Mouse (Mus musculus) intestine, embryonic 16.5 days (tissue): Measurements from ENCODE around the gene Rps19bp1. TPM values are rescaled to one million over a fixed set of nuclear protein-coding genes. Genes with fewer than 3 reads are reported as not detected.

Source experiments
- ATAC-seq: fragments of 200-750 bp; cut with Nextera tagmentation; 2 replicates; pipeline ENCODE4 v1.8.0; 2017; ENCODE audit warnings: moderate TSS enrichment, moderate library complexity
- H3K27ac ChIP-seq: fragments of 300-500 bp; sonication (generic); 2 replicates; pipeline ENCODE4 v1.5.1; 2014; ENCODE audit warnings: mild to moderate bottlenecking, low read length
- H3K27me3 ChIP-seq: fragments of 300-500 bp; sonication (generic); replicated peaks from 2 replicates; pipeline ENCODE4 v1.6.1; 2014; ENCODE audit warnings: low read length, control low read depth, mixed read lengths; ENCODE audit not compliant: control insufficient read depth, insufficient read depth
- H3K36me3 ChIP-seq: fragments of 300-500 bp; sonication (generic); 2 replicates; pipeline ENCODE4 v1.6.1; 2014; ENCODE audit warnings: low read length, control low read depth; ENCODE audit not compliant: control insufficient read depth, insufficient read depth
- H3K4me1 ChIP-seq: fragments of 300-500 bp; sonication (generic); 2 replicates; pipeline ENCODE4 v1.6.1; 2014; ENCODE audit warnings: low read length, control low read depth, mixed read lengths; ENCODE audit not compliant: control insufficient read depth, insufficient read depth
- H3K4me2 ChIP-seq: fragments of 300-500 bp; sonication (generic); 2 replicates; pipeline ENCODE4 v1.6.1; 2014; ENCODE audit warnings: low read depth, low read length, control low read depth
- H3K4me3 ChIP-seq: fragments of 300-500 bp; sonication (generic); 2 replicates; pipeline ENCODE4 v1.5.1; 2014; ENCODE audit warnings: mild to moderate bottlenecking, low read length
- H3K9ac ChIP-seq: fragments of 300-500 bp; sonication (generic); 2 replicates; pipeline ENCODE4 v1.6.1; 2014; ENCODE audit warnings: low read depth, low read length
- H3K9me3 ChIP-seq: fragments of 300-500 bp; sonication (generic); 2 replicates; pipeline ENCODE4 v1.6.1; 2016; ENCODE audit warnings: low read length, control low read depth; ENCODE audit not compliant: control insufficient read depth
- WGBS: fragments of 180-500 bp; shearing (Covaris S2); extraction: QIAGEN DNeasy Blood & Tissue Kit; methylation state at CpG from one replicate; pipeline ENCODE4 v1.1.7; 2014; 5-methylcytosine and 5-hydroxymethylcytosine counted together
- polyA plus RNA-seq: library from polyadenylated mRNA; unstranded; fragments of >200 nt; fragmentation: Nextera tagmentation; extraction: Ambion mirVana; gene quantifications from 2 replicates; pipeline ENCODE4 v1.2.1, GENCODE M21; 2015

Rps19bp1 gene
- polyA plus RNA-seq, 1 experiment from 2014 or later = 47.8 TPM

DNA sequence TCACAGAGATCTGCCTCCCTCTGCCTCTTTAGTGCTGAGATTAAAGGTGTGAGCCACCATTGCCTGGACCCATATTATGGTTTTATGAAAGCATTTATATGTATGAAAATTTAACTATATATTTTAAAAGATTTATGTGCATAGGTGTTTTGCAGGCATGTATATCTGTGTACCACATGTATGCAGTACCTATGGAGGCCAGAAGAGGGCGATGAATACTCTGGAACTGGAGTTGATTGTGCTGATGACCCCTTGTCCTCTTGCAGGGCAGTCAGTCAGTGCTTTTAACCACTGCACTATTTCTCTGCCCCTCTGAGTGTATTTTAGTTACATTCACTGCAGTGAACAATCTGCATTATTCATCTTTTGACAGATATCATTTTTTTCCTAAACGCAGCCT lies 38.3 kb downstream of the Rps19bp1 start:
- Histone ChIP-seq H3K4me3 (no peak overlapping the region), H3K9me3 (no peaks in the 10 kb centered on the region), H3K9ac (no peak overlapping the region), H3K27ac (no peak overlapping the region), H3K4me1 (no peaks in the 10 kb centered on the region), H3K27me3 (no peaks in the 10 kb centered on the region), H3K4me2 (no peak overlapping the region), H3K36me3 (no peaks in the 10 kb centered on the region)
- 46% methylated on average over 2 of the region's 2 CpGs for WGBS
- ATAC-seq = peak; percentile 70; the same call in 1 of the 2 replicates

DNA sequence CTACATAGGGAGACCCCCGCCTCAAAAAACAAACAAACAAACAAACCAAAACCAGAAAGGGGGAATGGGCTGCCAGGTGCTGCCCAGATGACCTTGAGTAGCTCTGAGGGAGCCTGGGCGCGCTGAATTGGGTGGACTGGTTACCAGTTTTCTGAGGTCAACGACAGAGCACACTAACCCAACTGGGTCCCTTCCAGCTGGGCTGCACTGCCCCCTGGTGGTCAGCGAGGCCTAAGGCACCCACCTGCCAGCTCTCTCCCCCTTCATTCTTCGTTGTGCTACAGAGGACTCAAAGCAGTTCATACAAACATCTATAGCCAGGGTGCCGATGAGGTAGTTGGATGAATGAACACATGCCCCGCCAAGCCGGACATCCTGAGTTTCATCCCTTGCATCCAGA lies 38.9 kb downstream of the Rps19bp1 start:
- H3K4me2 ChIP-seq = no peak overlapping the region
- peak; percentile 80 for ATAC-seq
- no peaks in the 10 kb centered on the region for H3K36me3 ChIP-seq
- H3K27me3 ChIP-seq = no peaks in the 10 kb centered on the region
- no peak overlapping the region for H3K4me3 ChIP-seq
- H3K9ac ChIP-seq = no peak overlapping the region
- 24% methylated on average over 9 of the region's 9 CpGs for WGBS
- no peaks in the 10 kb centered on the region for H3K9me3 ChIP-seq
- H3K27ac ChIP-seq = no peak overlapping the region
- H3K4me1 ChIP-seq = no peaks in the 10 kb centered on the region

DNA sequence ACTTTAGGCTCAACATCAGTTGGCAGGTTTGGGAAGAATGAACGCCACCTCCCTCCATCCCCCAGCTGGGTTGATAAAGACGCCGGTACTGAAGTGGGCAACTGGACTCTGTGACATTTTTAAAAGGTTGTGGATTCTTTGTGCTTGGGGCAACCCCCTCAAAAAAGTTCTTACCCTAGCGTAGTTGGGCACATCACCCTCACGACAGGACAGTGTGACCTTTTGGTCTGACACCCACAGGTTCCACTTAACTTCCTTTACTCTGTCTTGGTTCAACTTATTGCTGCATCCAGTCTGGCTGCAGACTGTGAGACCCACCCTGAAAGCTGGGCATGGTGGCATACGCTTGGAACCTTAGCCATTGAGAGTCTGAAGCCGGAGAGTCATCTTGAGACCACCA lies 40.4 kb downstream of the Rps19bp1 start:
- Histone ChIP-seq H3K36me3 (no peaks in the 10 kb centered on the region), H3K4me1 (peaks cover 8% of the 10 kb centered on the region), H3K4me2 (no peak overlapping the region), H3K4me3 (no peak overlapping the region), H3K9me3 (no peaks in the 10 kb centered on the region), H3K9ac (no peak overlapping the region), H3K27me3 (no peaks in the 10 kb centered on the region), H3K27ac (no peak overlapping the region)
- ATAC-seq = no peak
- 93% methylated on average over 7 of the region's 7 CpGs for WGBS

DNA sequence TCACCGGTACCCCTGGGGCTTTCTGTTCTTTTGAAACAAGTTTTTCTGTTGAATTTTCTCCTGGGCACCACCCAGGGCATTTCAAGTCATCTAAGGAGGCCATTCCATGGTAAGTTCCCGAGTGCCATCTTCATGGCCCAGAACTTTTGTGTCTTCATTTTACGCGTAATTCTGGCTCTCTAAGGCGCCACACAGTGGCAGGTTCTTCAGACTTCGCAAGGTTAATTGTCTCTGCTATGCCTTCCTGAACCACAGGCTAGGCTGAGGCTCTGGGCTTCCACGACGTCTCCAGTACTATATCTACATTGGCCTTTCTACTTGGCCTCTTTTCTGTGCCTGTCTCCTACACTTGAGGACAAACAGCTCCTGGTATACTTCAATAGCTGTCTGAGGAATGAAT lies 43.1 kb downstream of the Rps19bp1 start:
- ATAC-seq = no peak
- Histone ChIP-seq H3K36me3 (no peaks in the 10 kb centered on the region), H3K27me3 (no peaks in the 10 kb centered on the region), H3K4me2 (no peak overlapping the region), H3K9me3 (no peaks in the 10 kb centered on the region), H3K4me1 (peaks cover 8% of the 10 kb centered on the region), H3K4me3 (no peak overlapping the region), H3K27ac (no peak overlapping the region), H3K9ac (no peak overlapping the region)
- 66% methylated on average over 8 of the region's 8 CpGs for WGBS

DNA sequence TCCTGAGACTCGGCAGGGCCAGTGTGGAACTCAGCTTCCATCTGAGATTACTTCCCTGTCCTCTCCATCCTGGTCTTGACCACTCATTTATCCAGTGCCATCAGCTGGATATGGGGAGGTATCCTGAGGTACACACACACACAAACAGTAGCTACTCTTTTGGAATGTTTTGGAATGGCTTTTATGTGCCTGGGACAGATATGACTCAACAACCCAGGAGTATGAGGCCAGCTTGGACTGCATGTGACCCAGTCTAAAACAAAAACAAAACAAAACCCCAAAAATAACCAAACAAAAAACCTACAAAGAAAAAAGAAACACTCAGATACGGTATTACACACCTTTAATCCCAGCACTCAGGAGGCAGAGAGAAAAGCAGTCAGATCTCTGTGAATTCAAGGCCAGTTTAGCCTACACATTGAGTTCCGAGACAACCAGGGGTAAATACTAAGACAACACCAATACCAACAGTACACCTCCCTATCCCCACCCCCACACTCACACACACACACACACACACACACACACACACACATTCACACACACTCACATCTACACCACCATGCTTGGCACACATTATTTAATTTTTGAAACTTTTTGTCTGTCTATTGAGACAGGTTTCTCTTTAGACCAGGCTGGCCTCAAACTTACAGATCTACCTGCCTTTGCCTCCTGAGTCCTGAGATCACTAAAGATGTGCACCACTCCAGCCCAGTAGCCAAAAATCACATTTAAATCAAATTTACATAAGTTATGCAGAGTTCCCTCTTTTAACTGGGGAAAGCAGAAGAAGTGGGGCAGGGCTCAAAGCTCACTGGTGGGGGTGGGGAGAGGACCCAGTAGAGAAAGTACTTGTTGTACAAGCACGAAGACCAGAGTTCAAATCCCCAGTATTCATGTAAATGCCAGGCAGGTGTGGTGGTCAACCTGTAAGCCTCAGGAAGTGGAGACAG lies 44.1 kb downstream of the Rps19bp1 start:
- ATAC-seq = no peak
- Histone ChIP-seq H3K9me3 (no peaks in the 10 kb centered on the region), H3K27ac (peak overlapping the region; percentile 33; the same call in 1 of the 2 replicates), H3K36me3 (no peaks in the 10 kb centered on the region), H3K9ac (peak overlapping the region; percentile 42; the same call in 1 of the 2 replicates), H3K4me1 (peaks cover 8% of the 10 kb centered on the region), H3K4me2 (peak overlapping the region; percentile 31), H3K27me3 (no peaks in the 10 kb centered on the region), H3K4me3 (no peak overlapping the region)
- WGBS = 65% methylated on average over 4 of the region's 4 CpGs

DNA sequence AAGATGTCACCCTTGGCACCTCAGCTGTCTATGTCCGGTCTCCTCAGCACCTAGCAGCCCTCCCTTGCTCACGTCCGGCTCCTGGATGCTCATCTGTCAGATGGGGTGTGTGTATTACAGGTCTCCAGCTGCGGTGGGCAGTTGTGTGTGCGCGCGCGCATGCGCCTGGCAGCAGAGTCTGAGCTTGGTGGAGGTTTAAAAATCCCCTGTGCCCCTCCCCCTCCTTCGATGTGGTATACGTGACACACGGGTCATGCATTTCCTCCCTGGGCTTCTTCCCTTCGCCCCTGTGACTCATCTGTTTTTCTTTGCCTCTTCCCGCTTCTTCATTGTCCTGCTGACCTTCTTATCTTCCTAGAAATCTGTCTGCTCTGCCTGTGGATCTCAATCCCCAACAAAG lies 44.9 kb downstream of the Rps19bp1 start:
- Histone ChIP-seq H3K36me3 (no peaks in the 10 kb centered on the region), H3K4me2 (peak overlapping the region; percentile 31), H3K27ac (peak overlapping the region; percentile 33; the same call in 1 of the 2 replicates), H3K9me3 (no peaks in the 10 kb centered on the region), H3K27me3 (no peaks in the 10 kb centered on the region), H3K4me1 (peaks cover 8% of the 10 kb centered on the region), H3K4me3 (no peak overlapping the region), H3K9ac (peak overlapping the region; percentile 42; the same call in 1 of the 2 replicates)
- ATAC-seq = peak; percentile 62
- 27% methylated on average over 14 of the region's 14 CpGs for WGBS

DNA sequence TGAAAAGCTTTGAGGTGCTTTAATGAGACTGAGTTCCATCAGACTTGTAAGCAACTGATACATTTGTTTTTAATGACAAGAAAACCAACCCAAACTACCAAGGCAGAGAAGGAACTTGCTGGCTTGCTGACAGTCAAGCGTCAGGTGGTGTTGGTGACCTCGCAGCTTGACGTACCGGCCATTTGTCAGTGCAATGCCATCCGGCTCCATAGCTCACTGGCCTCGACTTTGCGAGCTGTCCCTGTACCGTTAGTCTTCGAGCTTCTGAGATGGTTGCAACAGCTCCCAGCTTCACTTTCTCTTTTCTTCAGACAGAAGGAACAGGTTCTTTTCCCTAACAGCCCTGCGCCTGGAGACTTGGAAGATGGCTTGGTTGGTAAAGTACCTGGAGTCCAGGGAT lies 46.6 kb downstream of the Rps19bp1 start:
- Histone ChIP-seq H3K4me2 (no peak overlapping the region), H3K27me3 (no peaks in the 10 kb centered on the region), H3K4me1 (peaks cover 8% of the 10 kb centered on the region), H3K4me3 (no peak overlapping the region), H3K9ac (no peak overlapping the region), H3K27ac (no peak overlapping the region), H3K36me3 (no peaks in the 10 kb centered on the region), H3K9me3 (no peaks in the 10 kb centered on the region)
- no peak for ATAC-seq
- WGBS = 90% methylated on average over 10 of the region's 10 CpGs

DNA sequence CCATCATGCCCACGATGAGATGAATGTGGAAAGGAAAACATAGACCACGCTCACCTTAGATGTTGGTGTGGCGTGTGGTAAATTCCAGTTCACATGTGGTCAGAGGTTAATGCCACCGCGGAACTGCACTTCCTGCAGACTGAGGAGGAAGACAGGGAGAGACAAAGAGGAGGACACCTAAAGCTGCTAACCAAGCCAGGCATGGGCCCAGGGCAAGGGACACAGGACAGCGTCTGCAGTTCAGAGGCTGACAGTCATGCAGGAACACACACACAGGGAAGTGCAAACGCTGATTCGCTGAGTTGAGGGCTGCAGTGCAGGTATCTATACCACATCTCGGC lies 47.7 kb downstream of the Rps19bp1 start:
- Histone ChIP-seq H3K4me1 (peaks cover 8% of the 10 kb centered on the region), H3K27me3 (no peaks in the 10 kb centered on the region), H3K4me3 (no peak overlapping the region), H3K9ac (no peak overlapping the region), H3K36me3 (0 out of 2 replicates have a peak, but pooled peaks cover 4% of the 10 kb centered on the region), H3K9me3 (no peaks in the 10 kb centered on the region), H3K4me2 (no peak overlapping the region), H3K27ac (no peak overlapping the region)
- ATAC-seq = no peak
- WGBS = 58% methylated on average over 9 of the region's 9 CpGs

DNA sequence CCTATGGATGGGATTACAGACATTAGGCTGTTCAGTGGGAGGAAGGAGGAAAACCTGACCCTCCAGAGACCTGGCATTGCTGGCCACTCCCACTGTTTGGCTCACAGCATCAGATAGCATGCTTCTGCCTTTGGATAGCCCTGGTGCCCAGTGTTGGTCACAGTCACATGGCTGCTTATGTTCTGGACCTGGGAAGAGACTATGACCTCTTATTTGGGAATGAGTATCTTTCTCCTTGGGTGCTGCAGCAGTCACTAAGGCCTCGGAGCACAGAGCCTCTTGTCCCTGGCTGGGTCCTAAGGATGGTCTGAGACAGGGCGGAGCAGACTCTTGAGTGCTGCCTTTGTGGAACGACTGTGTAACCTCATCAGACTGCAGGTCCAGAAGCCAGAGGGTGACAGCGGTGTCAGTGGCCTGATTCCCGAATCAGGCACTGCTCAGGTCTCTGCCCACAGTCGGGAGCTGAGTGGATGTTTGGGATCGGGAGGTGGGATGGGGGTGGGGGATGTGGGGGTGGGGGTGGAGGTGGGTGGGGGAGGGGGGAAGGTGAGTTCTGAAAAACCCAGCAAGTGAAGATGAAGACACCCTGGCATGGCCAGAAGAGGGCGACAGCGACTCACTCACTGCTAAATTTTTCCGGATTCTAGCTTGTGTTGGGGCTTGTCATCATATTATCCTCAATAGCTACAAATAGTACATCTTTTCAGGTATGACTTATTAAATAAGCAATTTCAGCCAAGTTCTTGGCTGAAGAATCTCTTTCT lies 48.2 kb downstream of the Rps19bp1 start:
- H3K4me3 ChIP-seq = no peak overlapping the region
- H3K4me1 ChIP-seq = peaks cover 8% of the 10 kb centered on the region
- ATAC-seq = no peak
- WGBS = 16% methylated on average over 10 of the region's 10 CpGs
- no peak overlapping the region for H3K4me2 ChIP-seq
- H3K36me3 ChIP-seq = 0 out of 2 replicates have a peak, but pooled peaks cover 8% of the 10 kb centered on the region
- no peak overlapping the region for H3K9ac ChIP-seq
- H3K27me3 ChIP-seq = no peaks in the 10 kb centered on the region
- no peak overlapping the region for H3K27ac ChIP-seq
- no peaks in the 10 kb centered on the region for H3K9me3 ChIP-seq
